Mouse (Mus musculus) midbrain, embryonic 11.5 days (tissue): ENCODE measurements around the gene Unc13c. TPM values are rescaled to one million over a fixed set of nuclear protein-coding genes. Genes with fewer than 3 reads are reported as not detected.

ENCODE experiments used
- ATAC-seq: fragments of 200-750 bp; cut with Nextera tagmentation; 2 replicates; pipeline ENCODE4 v1.8.0; 2017; ENCODE audit warnings: moderate TSS enrichment, moderate library complexity; ENCODE audit not compliant: low FRiP score
- DNase-seq: peaks from one replicate; pipeline ENCODE4 v3.0.0; 2015; ENCODE audit warnings: low spot score; ENCODE audit errors: missing footprints
- H3K27ac ChIP-seq: fragments of 300-500 bp; sonication (generic); 2 replicates; pipeline ENCODE4 v1.5.1; 2014; ENCODE audit warnings: low read depth, low read length
- H3K27me3 ChIP-seq: fragments of 300-500 bp; sonication (generic); 2 replicates; pipeline ENCODE4 v1.6.1; 2014; ENCODE audit warnings: mild to moderate bottlenecking, low read length, moderate library complexity, mixed read lengths; ENCODE audit not compliant: control insufficient read depth, insufficient read depth
- H3K36me3 ChIP-seq: fragments of 300-500 bp; sonication (generic); 2 replicates; pipeline ENCODE4 v1.6.1; 2014; ENCODE audit warnings: mild to moderate bottlenecking, low read length, moderate library complexity, mixed read lengths; ENCODE audit not compliant: control insufficient read depth, insufficient read depth
- H3K4me1 ChIP-seq: fragments of 300-500 bp; sonication (generic); 2 replicates; pipeline ENCODE4 v1.6.1; 2014; ENCODE audit warnings: low read length; ENCODE audit not compliant: control insufficient read depth, insufficient read depth
- H3K4me2 ChIP-seq: fragments of 300-500 bp; sonication (generic); 2 replicates; pipeline ENCODE4 v1.6.1; 2014; ENCODE audit warnings: mild to moderate bottlenecking, moderate library complexity
- H3K4me3 ChIP-seq: fragments of 300-500 bp; sonication (generic); 2 replicates; pipeline ENCODE4 v1.5.1; 2014; ENCODE audit warnings: low read depth, low read length
- H3K9ac ChIP-seq: fragments of 300-500 bp; sonication (generic); 2 replicates; pipeline ENCODE4 v1.6.1; 2014; ENCODE audit warnings: low read length
- H3K9me3 ChIP-seq: fragments of 300-500 bp; sonication (generic); 2 replicates; pipeline ENCODE4 v1.6.1; 2016; ENCODE audit warnings: low read length; ENCODE audit not compliant: control insufficient read depth
- WGBS: fragments of 180-500 bp; shearing (Covaris S2); extraction: QIAGEN DNeasy Blood & Tissue Kit; methylation state at CpG from one replicate; pipeline ENCODE4 v1.1.7; 2014; 5-methylcytosine and 5-hydroxymethylcytosine counted together
- polyA plus RNA-seq: library from polyadenylated mRNA; unstranded; fragments of >200 nt; fragmentation: Nextera tagmentation; extraction: Ambion mirVana; gene quantifications from 2 replicates; pipeline ENCODE4 v1.2.1, GENCODE M21; 2014

Gene Unc13c
- polyA plus RNA-seq, 1 experiment from 2014 or later: 0.26 TPM

DNA sequence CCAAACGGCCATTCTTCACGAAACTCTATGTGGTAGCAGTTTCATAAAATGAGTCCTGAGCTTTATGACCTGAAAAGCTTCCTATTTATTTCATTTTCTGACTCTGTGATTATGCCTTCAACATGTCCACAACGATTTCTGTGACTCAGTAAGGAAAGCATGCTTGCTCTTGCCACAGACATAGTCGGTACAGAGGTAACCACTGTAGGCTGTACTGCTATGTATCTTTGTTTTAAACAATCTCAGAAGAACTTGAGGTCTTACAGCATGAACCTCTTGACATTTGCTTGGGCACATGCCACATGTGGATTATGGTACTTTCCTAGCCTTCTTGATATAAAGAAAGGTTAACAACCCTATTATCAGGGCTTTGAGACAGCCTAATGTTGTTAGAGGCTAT lies 162.1 kb downstream of the Unc13c start:
- Histone ChIP-seq H3K9ac (no peak overlapping the region), H3K36me3 (no peaks in the 10 kb centered on the region), H3K4me2 (no peak overlapping the region), H3K4me3 (no peak overlapping the region), H3K4me1 (no peaks in the 10 kb centered on the region), H3K27ac (no peak overlapping the region), H3K27me3 (no peaks in the 10 kb centered on the region), H3K9me3 (no peaks in the 10 kb centered on the region)
- DNase-seq (no peak), ATAC-seq (no peak)
- WGBS: 94% methylated on average over 4 of the region's 4 CpGs

DNA sequence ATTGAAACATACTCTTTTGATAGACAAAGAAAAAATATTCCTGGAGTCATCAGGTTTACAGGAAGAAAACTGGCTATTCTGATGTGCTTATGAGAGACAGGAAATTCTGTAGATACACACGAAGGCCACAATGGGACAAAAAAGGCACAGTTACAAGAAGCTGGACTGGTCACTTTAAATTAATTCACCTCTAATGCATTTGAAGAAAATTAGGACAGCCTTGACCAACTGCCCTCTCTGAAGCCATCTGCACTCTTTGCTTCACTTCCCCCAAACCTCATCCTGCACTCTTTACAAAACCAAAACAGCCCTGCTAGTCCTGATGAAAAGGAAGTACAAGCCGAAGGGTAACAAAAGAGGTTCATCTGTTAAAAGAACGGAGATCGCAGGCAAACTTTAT lies 194.2 kb downstream of the Unc13c start:
- no peak overlapping the region for H3K9ac ChIP-seq
- H3K36me3 ChIP-seq: no peaks in the 10 kb centered on the region
- no peaks in the 10 kb centered on the region for H3K27me3 ChIP-seq
- H3K4me1 ChIP-seq: no peaks in the 10 kb centered on the region
- H3K9me3 ChIP-seq: no peaks in the 10 kb centered on the region
- no peak overlapping the region for H3K4me3 ChIP-seq
- H3K27ac ChIP-seq: no peak overlapping the region
- no peak for ATAC-seq
- no peak overlapping the region for H3K4me2 ChIP-seq
- 67% methylated on average over 4 of the region's 4 CpGs for WGBS
- no peak for DNase-seq

DNA sequence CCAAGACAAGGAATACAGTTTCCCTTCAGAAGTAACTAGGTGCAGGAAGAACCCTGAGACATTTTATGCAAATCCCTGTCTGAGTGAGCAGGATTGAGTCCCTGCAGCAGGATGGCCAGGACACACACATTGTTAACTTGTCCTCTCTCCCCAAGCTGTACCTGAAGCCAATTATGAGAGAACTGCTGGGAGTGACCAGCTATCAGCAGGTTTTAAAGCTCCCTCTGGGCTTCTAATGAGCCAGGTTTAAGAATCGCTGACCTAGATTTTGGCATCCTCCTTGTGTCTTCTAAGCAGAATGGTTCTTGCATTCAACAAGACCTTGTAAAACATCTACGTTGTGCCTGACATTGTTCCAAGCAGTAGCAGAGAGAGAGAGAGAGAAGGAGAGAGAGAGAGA lies 213.6 kb downstream of the Unc13c start:
- 86% methylated on average over 2 of the region's 2 CpGs for WGBS
- H3K4me3 ChIP-seq: no peak overlapping the region
- ATAC-seq: no peak
- H3K27ac ChIP-seq: no peak overlapping the region
- H3K4me2 ChIP-seq: no peak overlapping the region
- no peaks in the 10 kb centered on the region for H3K27me3 ChIP-seq
- H3K36me3 ChIP-seq: no peaks in the 10 kb centered on the region
- DNase-seq: no peak
- H3K4me1 ChIP-seq: no peaks in the 10 kb centered on the region
- no peaks in the 10 kb centered on the region for H3K9me3 ChIP-seq
- no peak overlapping the region for H3K9ac ChIP-seq

DNA sequence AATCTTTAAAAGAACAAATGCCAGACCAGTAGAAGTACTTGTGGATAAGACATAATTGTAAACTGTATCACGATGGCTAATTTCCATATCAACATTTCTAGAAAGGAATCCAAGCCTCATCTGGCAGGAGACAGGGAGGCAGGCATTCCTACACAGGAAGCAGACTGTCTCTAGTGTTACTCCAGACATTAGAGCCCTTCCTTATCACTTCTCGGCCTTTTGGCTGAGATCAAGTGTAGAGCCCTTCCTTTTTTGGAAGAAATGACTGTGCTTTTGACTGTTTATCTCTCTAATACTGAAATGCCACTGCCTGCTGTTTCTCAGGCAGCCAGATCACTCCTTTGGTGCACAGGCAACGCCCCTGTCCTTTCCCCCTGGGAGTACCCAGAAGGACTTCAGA lies 215.3 kb downstream of the Unc13c start:
- Histone ChIP-seq H3K27ac (no peak overlapping the region), H3K9ac (no peak overlapping the region), H3K4me1 (no peaks in the 10 kb centered on the region), H3K27me3 (no peaks in the 10 kb centered on the region), H3K9me3 (no peaks in the 10 kb centered on the region), H3K4me2 (no peak overlapping the region), H3K36me3 (no peaks in the 10 kb centered on the region), H3K4me3 (no peak overlapping the region)
- DNase-seq (no peak), ATAC-seq (no peak)
- 77% methylated on average over 3 of the region's 3 CpGs for WGBS

DNA sequence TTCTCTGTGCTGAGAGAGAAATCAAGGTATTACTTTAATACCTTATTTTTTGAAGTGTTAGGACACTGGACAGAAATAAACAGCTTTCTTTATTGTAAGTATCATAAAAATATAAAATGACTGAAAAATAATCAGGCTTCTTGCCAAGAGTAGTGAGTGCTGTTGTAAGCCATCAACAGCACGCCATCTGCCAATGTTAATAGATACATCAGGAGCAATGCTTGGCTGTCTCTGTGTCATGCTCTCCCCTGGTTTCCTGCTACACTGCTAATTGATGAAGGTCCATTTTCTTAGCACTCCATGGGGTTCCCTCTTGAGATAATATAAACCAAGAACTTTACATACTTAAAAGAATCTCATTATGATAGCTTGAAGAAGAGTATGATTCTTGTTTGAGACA lies 217.4 kb downstream of the Unc13c start:
- DNase-seq (no peak), ATAC-seq (no peak)
- H3K27ac ChIP-seq: no peak overlapping the region

DNA sequence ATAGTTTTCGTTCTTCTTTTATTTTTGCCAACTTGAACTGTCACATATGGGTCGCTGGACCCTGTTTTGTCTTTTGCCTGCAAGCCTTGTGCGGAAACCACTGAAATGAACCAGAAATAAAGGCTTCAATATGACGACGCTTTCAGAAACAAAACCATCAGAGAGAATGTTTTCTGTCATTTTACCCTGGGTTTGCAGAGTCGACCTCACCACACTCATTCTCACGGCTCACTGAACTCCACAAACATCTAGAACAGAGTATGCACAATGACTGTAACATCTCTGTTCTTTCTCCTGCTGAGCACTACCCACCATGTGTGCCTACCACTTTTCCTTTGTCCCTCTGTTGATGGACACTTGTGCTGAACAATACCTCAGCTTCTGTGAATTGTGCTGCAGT lies 234.3 kb downstream of the Unc13c start:
- DNase-seq: no peak
- Histone ChIP-seq H3K4me2 (no peak overlapping the region), H3K9me3 (no peaks in the 10 kb centered on the region), H3K27me3 (no peaks in the 10 kb centered on the region), H3K4me1 (no peaks in the 10 kb centered on the region), H3K27ac (no peak overlapping the region), H3K4me3 (no peak overlapping the region), H3K36me3 (no peaks in the 10 kb centered on the region), H3K9ac (no peak overlapping the region)
- no peak for ATAC-seq
- 76% methylated on average over 7 of the region's 7 CpGs for WGBS

More for the DNA sequence above, 217.4 kb downstream of the Unc13c start:
- WGBS: 80% methylated on average over 1 of the region's 1 CpGs
- H3K9me3 ChIP-seq: no peaks in the 10 kb centered on the region
- no peak overlapping the region for H3K4me3 ChIP-seq
- H3K9ac ChIP-seq: no peak overlapping the region
- H3K4me1 ChIP-seq: no peaks in the 10 kb centered on the region
- H3K36me3 ChIP-seq: no peaks in the 10 kb centered on the region
- H3K27me3 ChIP-seq: no peaks in the 10 kb centered on the region
- no peak overlapping the region for H3K4me2 ChIP-seq

DNA sequence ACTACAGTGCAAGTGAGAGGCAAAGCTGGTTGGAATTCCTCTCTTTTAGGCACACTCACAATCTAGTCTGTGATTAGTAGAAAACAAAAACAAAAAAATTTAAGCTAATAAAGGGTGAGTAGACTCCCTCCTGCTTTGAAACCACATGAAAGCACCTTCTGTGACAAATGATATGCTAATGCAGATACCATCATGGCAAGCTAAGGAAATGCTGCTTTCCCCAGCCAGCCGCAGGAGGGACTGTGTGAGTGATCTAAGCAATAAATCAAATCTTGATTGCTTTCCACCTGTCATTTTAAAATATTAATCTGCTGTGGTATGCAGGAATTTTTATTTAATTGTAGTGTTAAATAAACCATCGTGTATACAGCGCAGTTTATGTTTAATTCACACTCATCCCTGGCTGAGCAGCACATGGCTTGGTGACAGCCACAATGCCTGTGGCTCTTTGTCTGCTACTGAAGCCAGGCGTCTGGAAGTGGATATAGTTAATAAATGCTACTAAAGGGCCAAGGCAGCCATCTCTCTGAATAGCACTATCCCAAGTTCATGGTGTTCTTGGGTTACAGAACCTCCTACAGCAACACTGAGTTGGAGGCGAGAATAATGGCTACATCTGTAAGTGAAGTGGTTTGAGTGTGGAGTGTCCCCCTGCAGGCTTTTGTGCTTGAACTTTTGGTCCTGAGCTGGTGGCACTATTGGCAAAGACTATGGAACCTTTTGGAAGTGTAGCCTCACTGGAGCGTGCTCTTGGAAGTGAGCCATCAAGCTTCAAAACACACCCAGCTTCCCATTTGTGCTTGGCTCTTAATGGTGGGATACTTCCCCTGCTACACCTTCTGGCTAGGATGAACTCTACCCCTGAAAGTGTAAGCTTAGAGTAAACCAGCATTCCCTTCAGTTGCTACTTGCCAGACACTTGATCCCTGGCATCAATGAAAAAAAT lies 242.8 kb downstream of the Unc13c start:
- no peak overlapping the region for H3K4me2 ChIP-seq
- DNase-seq (no peak), ATAC-seq (no peak)
- H3K4me1 ChIP-seq: no peaks in the 10 kb centered on the region
- H3K27ac ChIP-seq: no peak overlapping the region
- 79% methylated on average over 6 of the region's 6 CpGs for WGBS
- no peaks in the 10 kb centered on the region for H3K27me3 ChIP-seq
- H3K36me3 ChIP-seq: no peaks in the 10 kb centered on the region
- H3K9ac ChIP-seq: no peak overlapping the region
- no peak overlapping the region for H3K4me3 ChIP-seq
- H3K9me3 ChIP-seq: no peaks in the 10 kb centered on the region

DNA sequence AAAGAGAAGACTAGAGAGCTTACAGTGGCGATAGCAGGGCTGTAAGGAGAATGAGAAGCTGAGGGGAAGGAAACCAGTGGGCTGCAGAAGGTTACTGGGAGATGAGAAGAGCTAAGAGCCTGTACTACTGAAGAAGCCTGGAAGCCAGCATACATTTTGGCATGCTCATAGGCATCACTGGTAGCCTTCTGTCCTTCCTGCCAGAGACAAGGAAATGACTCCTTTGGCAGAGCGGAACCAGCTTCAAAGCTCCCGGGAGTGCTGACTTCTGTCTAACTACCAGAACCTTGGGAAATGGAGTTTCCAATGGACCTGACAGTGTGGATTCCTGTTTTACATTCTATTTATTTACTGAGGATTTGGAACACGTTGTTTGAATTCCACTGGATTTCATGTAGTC lies 244.0 kb downstream of the Unc13c start:
- H3K4me3 ChIP-seq: no peak overlapping the region
- H3K9me3 ChIP-seq: no peaks in the 10 kb centered on the region
- no peak overlapping the region for H3K27ac ChIP-seq
- H3K4me2 ChIP-seq: no peak overlapping the region
- no peaks in the 10 kb centered on the region for H3K27me3 ChIP-seq
- DNase-seq (no peak), ATAC-seq (no peak)
- H3K4me1 ChIP-seq: no peaks in the 10 kb centered on the region
- H3K36me3 ChIP-seq: no peaks in the 10 kb centered on the region
- 88% methylated on average over 4 of the region's 4 CpGs for WGBS
- H3K9ac ChIP-seq: no peak overlapping the region

DNA sequence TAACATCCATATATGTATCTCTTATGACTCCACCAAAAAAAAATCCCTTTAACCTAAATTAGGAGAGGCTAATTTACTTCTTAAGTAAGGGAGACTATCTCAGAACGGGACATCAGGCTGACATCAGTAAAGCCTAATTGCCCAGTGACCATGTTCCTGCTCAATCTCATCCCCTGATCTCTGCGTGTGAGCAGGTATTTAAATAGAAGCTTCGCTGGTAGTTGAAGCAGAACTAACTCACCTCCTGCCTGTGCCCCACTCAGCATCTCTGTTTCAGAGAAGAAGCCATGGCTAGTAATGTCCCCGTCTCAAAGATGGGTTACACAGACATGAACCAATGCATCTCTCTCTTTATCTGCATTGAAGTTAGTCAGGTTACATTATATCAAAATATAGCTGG lies 255.3 kb downstream of the Unc13c start:
- H3K36me3 ChIP-seq: no peaks in the 10 kb centered on the region
- H3K27ac ChIP-seq: no peak overlapping the region
- no peak overlapping the region for H3K4me2 ChIP-seq
- H3K27me3 ChIP-seq: no peaks in the 10 kb centered on the region
- no peak overlapping the region for H3K9ac ChIP-seq
- 62% methylated on average over 4 of the region's 4 CpGs for WGBS
- no peak overlapping the region for H3K4me3 ChIP-seq
- H3K9me3 ChIP-seq: no peaks in the 10 kb centered on the region
- no peak for ATAC-seq
- no peaks in the 10 kb centered on the region for H3K4me1 ChIP-seq
- DNase-seq: no peak
